Mouse (Mus musculus): ENCODE measurements at regions not wholly inside any gene's neighbourhood (a gene's known extent, or its start where the extent isn't known, plus 50 kb on each side); places are given as distances from the start of the nearest gene placed in this dataset.

DNA sequence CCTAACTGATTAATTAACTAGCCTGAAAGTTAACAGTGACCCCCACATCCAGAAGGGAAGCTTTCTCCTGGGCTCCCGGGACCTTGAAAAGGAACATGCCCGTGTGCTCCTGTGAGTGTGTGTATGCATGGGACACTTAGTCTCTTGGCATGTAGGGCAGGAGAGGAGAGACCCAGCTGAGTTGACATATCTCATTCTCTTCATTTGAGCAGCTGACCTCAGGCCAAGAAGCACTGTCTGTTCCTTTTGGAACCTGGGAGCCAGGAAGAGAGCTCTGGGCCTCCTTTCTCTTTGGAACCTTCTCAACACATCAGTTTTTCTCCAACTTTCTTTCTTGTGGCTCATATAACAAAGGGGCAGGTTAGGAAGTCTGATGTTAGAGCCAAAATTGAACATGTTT lies 124.7 kb downstream of the Ttc32 start:
- TF ChIP-seq CTCF (IDR thresholded peaks at IDR 0.05; ENCODE audit: borderline replicate concordance, extremely low read depth, insufficient read depth, insufficient read length) = no peak
- no peak for TF ChIP-seq POLR2A (IDR thresholded peaks at IDR 0.05; ENCODE audit: borderline replicate concordance, extremely low read depth, insufficient read depth, insufficient read length, poor library complexity, severe bottlenecking)
